Mouse (Mus musculus) hindbrain, embryonic 13.5 days (tissue): ENCODE measurements around the gene Srrd. TPM values are rescaled to one million over a fixed set of nuclear protein-coding genes. Genes with fewer than 3 reads are reported as not detected.

Experiments
- ATAC-seq: fragments of 200-750 bp; cut with Nextera tagmentation; 2 replicates; pipeline ENCODE4 v1.8.0; 2017; ENCODE audit warnings: moderate TSS enrichment; ENCODE audit not compliant: low FRiP score
- H3K27ac ChIP-seq: fragments of 300-500 bp; sonication (generic); 2 replicates; pipeline ENCODE4 v1.5.1; 2015; ENCODE audit warnings: inconsistent platforms, mild to moderate bottlenecking, moderate library complexity
- H3K27me3 ChIP-seq: fragments of 300-500 bp; sonication (generic); 2 replicates; pipeline ENCODE4 v1.6.1; 2015; ENCODE audit warnings: mild to moderate bottlenecking, inconsistent platforms
- H3K36me3 ChIP-seq: fragments of 300-500 bp; sonication (generic); 2 replicates; pipeline ENCODE4 v1.6.1; 2015; ENCODE audit warnings: mild to moderate bottlenecking, inconsistent platforms
- H3K4me1 ChIP-seq: fragments of 300-500 bp; sonication (generic); replicated peaks from 2 replicates; pipeline ENCODE4 v1.6.1; 2015; ENCODE audit warnings: inconsistent platforms
- H3K4me2 ChIP-seq: fragments of 300-500 bp; sonication (generic); 2 replicates; pipeline ENCODE4 v1.6.1; 2015; ENCODE audit warnings: inconsistent platforms, mild to moderate bottlenecking, moderate library complexity
- H3K4me3 ChIP-seq: fragments of 300-500 bp; sonication (generic); 2 replicates; pipeline ENCODE4 v1.5.1; 2015; ENCODE audit warnings: mild to moderate bottlenecking, inconsistent platforms
- H3K9ac ChIP-seq: fragments of 300-500 bp; sonication (generic); 2 replicates; pipeline ENCODE4 v1.6.1; 2015; ENCODE audit warnings: mild to moderate bottlenecking, inconsistent platforms
- H3K9me3 ChIP-seq: fragments of 300-500 bp; sonication (generic); 2 replicates; pipeline ENCODE4 v1.6.1; 2016; ENCODE audit warnings: inconsistent platforms
- WGBS: fragments of 180-500 bp; shearing (Covaris S2); methylation state at CpG from one replicate; pipeline ENCODE4 v1.1.7; 2015; 5-methylcytosine and 5-hydroxymethylcytosine counted together
- polyA plus RNA-seq: library from polyadenylated mRNA; unstranded; fragments of >200 nt; fragmentation: Nextera tagmentation; extraction: Ambion mirVana; gene quantifications from 2 replicates; pipeline ENCODE4 v1.2.1, GENCODE M21; 2015

Gene Srrd
- polyA plus RNA-seq, 1 experiment from 2014 or later: 53.6 TPM

DNA sequence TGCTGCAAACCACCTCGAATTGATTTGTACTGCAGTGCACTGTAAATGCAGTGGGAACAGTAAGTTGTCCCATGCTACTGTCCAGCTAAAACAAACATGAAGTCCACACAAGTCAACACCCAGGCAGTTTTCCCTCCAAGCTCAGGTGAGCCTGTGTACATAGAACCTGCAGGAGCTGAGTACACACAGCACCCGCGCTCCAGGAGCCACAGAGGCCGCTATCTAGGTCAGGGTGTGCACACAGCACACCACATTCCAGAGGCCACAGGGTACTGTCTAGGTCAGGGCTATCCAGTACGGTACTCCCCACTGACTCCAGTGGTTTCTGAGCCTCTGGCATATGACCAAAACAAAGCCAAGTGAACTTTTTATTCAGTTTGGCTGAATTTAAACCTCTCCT, 40.5 kb downstream of the Srrd start:
- WGBS: 89% methylated on average over 5 of the region's 5 CpGs
- H3K9me3 ChIP-seq: no peaks in the 10 kb centered on the region

DNA sequence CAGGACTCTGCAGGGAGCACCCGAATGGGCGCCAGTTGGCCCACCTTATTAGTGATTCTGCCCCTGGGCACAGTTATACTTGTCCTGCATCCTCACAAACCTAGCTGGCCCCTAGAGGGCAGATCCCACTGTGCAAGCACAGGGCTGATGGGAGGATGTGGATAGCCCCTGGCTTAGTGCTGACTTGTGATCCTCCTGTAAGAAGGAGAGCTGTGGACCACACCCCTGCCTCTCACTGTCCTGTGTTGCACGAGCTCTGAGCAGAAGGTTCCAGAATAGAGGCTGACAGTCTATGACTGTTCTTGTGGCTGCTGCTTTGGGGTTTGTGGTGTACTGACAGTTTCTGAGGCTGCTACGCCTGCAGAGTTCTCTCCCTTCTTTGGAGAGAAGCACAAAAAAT, 41.1 kb downstream of the Srrd start:
- H3K9ac ChIP-seq: no peak overlapping the region
- no peak overlapping the region for H3K27ac ChIP-seq
- 92% methylated on average over 4 of the region's 4 CpGs for WGBS
- H3K4me2 ChIP-seq: no peak overlapping the region
- ATAC-seq: no peak
- no peaks in the 10 kb centered on the region for H3K9me3 ChIP-seq
- H3K4me3 ChIP-seq: no peak overlapping the region
- H3K36me3 ChIP-seq: no peaks in the 10 kb centered on the region
- no peaks in the 10 kb centered on the region for H3K27me3 ChIP-seq
- H3K4me1 ChIP-seq: peaks cover 10% of the 10 kb centered on the region; the same call in 1 of the 2 replicates

More for the DNA sequence above, 40.5 kb downstream of the Srrd start:
- H3K36me3 ChIP-seq: peaks cover under 1% of the 10 kb centered on the region
- peaks cover 4% of the 10 kb centered on the region; the same call in 1 of the 2 replicates for H3K4me1 ChIP-seq
- no peak overlapping the region for H3K4me3 ChIP-seq
- no peak overlapping the region for H3K4me2 ChIP-seq
- no peak overlapping the region for H3K9ac ChIP-seq
- H3K27me3 ChIP-seq: no peaks in the 10 kb centered on the region
- H3K27ac ChIP-seq: no peak overlapping the region
- no peak for ATAC-seq

DNA sequence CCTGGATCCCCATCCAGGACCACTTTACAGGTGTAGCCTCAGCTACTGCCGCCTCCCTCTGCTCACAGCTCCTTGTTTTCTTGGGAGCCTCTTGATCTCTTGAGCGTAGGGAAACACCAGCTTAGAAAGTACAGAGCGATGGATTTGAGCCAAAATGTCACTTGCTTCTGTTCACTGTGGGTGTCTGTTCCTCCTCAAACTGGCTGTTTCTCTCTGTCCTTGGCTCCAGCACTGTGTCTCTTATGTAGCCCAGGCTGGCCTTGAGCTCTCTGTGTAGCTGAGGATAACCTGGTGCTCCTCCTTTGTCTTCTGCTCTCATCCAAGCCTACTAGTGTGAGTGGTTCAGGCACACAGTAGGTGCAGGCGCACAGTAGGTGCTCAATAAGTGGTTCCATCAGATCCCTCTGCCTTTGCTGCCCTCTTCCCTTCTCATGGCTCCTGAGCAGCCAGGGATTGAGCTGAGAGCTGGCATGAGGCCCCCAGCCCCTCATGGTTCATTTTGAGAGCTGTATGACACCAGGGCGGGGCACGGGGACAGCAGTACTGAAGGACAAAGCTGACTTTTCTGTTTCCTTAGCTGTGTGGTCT, 42.0 kb downstream of the Srrd start:
- no peak overlapping the region for H3K4me3 ChIP-seq
- WGBS: 92% methylated on average over 6 of the region's 6 CpGs

DNA sequence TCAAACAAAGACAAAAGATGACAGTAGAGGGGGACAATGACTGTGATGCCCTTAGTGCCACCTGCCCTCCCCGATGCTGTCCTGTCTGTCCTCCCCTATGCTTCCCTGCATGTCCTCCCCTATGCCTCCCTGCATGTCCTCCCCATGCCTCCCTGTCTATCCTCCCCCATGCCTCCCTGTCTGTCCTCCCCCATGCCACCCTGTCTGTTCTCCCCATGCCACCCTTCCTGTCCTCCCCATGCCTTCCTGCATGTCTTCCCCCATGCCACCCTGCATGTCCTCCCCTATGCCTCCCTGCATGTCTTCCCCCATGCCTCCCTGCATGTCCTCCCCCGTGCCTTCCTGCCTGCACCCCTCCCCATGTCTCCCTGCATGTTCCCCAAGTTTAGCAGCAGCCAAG, 42.7 kb downstream of the Srrd start:
- Histone ChIP-seq H3K4me1 (peaks cover 21% of the 10 kb centered on the region), H3K9me3 (no peaks in the 10 kb centered on the region), H3K27me3 (no peaks in the 10 kb centered on the region), H3K4me3 (no peak overlapping the region), H3K9ac (no peak overlapping the region), H3K27ac (no peak overlapping the region), H3K4me2 (no peak overlapping the region), H3K36me3 (no peaks in the 10 kb centered on the region)
- WGBS: 80% methylated on average over 2 of the region's 2 CpGs
- ATAC-seq: no peak

More for the DNA sequence above, 42.0 kb downstream of the Srrd start:
- H3K4me1 ChIP-seq: peaks cover 15% of the 10 kb centered on the region
- no peaks in the 10 kb centered on the region for H3K9me3 ChIP-seq
- H3K4me2 ChIP-seq: no peak overlapping the region
- no peaks in the 10 kb centered on the region for H3K27me3 ChIP-seq
- no peak for ATAC-seq
- no peak overlapping the region for H3K27ac ChIP-seq
- H3K9ac ChIP-seq: no peak overlapping the region
- no peaks in the 10 kb centered on the region for H3K36me3 ChIP-seq

DNA sequence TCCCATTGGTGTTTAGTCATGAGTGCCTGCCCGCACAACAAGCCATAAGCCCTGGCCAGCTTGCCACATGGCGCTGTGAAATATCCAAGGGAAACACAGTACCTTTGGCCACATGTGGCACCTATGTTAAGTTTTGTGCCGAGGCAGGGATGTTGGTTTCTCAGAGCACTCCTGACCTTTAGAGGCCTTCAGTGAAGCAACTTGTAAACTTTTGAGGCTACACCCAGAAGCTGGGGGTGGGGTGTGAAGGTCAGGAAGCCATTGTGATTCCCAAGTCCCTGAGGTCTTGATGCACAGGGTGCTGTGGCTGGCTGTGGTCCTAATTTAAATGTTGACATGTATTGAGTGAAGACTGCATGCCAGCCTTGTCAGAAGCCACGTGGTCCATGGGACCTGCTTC, 43.4 kb downstream of the Srrd start:
- Histone ChIP-seq H3K27me3 (no peaks in the 10 kb centered on the region), H3K9ac (no peak overlapping the region), H3K9me3 (no peaks in the 10 kb centered on the region), H3K27ac (no peak overlapping the region), H3K4me2 (no peak overlapping the region), H3K36me3 (no peaks in the 10 kb centered on the region), H3K4me1 (peaks cover 24% of the 10 kb centered on the region), H3K4me3 (no peak overlapping the region)
- WGBS: 89% methylated on average over 4 of the region's 4 CpGs
- no peak for ATAC-seq

DNA sequence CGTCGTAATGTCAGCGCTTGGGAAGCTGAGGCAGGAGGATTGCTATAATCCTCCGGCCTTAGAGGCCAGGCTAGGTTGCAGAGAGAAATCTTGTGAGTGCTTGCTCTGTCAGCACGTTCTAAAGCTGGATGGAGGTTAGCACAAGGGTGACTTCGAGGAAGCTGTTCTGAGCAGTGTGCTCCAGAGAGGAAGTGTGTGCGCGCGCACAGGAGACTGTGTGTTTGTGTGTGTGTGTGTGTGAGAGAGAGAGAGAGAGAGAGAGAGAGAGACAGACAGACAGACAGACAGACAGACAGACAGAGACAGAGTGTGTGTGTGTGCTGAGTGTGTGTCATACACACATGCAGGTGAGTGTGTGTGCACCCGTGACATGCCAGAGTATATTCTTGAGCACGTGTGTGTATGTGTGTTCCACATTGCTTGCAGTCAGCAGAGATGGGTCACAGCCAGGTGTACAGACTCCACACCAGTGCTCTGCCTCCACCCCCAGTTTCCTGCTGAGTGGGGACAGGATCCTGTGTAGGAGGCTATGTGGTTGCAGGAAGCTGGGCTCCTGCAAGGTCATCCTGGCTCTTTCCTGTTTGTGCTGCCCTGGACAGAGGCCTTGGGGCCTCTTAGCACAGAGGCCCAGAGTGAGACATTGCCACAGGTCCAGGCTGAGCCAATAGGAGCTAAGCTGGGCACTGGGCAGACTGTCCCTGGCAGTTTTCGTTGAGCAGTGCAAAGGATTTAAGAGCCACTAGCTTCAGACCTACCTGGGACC, 44.4 kb downstream of the Srrd start:
- Histone ChIP-seq H3K4me3 (no peak overlapping the region), H3K27me3 (no peaks in the 10 kb centered on the region), H3K4me2 (no peak overlapping the region), H3K27ac (no peak overlapping the region), H3K4me1 (peaks cover 28% of the 10 kb centered on the region), H3K9me3 (no peaks in the 10 kb centered on the region), H3K36me3 (no peaks in the 10 kb centered on the region), H3K9ac (no peak overlapping the region)
- ATAC-seq: no peak
- WGBS: 89% methylated on average over 12 of the region's 12 CpGs

DNA sequence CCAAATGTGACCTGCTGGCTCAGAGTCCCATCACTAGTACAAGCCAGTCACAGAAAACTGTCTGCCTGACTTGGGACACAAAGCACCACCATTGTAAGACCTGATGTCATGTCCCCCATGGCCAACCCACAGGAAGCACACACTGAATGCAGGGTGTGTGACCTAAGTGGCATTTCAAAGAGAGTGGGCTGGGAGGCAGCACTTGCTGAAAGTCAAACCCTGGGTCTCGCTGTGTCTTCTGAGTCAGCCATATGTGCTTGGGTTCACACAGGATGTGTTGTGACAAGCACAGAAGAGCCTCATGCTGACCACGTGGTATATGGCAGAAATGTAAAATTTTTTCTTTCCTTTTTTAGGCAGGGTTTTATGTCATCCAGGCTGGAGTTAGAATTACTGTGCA, 45.6 kb downstream of the Srrd start:
- no peaks in the 10 kb centered on the region for H3K9me3 ChIP-seq
- H3K9ac ChIP-seq: 0 out of 2 replicates have a peak overlapping the region, but pooled peaks have one; percentile 13
- no peak overlapping the region for H3K4me3 ChIP-seq
- no peak overlapping the region for H3K4me2 ChIP-seq
- H3K36me3 ChIP-seq: no peaks in the 10 kb centered on the region
- no peak for ATAC-seq
- no peaks in the 10 kb centered on the region for H3K27me3 ChIP-seq
- H3K27ac ChIP-seq: no peak overlapping the region; the same call in 1 of the 2 replicates
- H3K4me1 ChIP-seq: peaks cover 34% of the 10 kb centered on the region
- 81% methylated on average over 2 of the region's 2 CpGs for WGBS

DNA sequence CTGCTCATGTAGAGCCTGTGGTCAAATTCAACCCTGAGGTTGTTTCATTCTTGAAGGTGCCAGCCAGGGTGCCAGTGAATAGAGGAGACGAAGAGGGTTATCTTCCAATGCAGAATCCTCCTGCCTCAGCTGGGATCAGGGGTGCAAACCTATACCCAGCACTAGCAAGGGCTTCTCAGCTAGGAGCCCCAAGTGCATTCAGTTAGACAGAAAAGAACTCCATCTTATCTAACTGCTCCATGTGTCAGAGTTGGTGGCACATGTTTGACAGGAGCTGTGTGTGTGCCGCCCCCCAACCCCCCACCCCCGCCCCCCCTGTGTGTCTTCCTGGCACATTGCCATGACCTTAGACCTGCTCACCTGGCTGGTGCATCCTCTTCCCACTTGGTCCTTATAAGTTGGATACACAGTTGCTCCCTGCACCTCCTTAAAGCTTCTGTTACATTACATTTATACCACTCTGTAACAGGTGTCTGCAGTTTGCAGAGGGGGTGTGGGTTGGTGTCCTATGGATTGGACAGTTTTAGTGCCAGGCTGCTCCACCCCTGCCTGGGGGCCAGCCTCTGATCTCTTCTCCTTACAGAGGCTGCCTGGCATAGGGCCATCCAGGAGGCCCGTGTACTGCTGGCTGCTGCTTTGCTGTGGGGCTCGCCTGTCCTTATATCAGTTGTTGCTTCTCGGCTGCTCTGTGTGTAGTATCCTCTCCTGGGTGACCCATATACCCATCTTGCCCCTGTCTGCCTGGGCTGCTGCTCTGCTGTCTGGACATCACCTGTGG, 46.2 kb downstream of the Srrd start:
- Histone ChIP-seq H3K27me3 (no peaks in the 10 kb centered on the region), H3K27ac (no peak overlapping the region; the same call in 1 of the 2 replicates), H3K4me3 (no peak overlapping the region), H3K36me3 (no peaks in the 10 kb centered on the region), H3K4me1 (peaks cover 40% of the 10 kb centered on the region), H3K9me3 (no peaks in the 10 kb centered on the region), H3K4me2 (no peak overlapping the region), H3K9ac (0 out of 2 replicates have a peak overlapping the region, but pooled peaks have one; percentile 13)
- 76% methylated on average over 6 of the region's 6 CpGs for WGBS
- ATAC-seq: no peak

DNA sequence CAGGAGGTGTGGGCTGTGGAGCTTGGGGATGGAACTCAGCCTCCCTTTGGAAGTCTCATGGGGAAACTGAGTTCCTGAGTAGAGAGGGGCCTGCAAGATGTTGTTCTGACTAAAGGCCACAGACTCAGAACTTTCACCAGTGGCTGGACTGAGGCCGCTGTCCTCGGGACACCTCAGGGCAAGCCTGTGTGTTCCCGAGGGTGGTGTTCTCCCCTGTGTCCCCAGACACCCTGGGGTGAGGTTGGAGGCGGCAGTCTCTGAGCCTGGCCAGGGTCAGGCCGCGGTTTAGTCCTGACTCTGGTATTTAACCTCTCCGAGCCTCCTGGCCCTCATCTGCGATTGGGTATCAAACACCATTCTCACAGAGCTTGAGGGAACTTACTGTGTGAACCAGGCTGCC, 47.3 kb downstream of the Srrd start:
- no peak for ATAC-seq
- no peaks in the 10 kb centered on the region for H3K9me3 ChIP-seq
- no peak overlapping the region for H3K4me2 ChIP-seq
- H3K4me1 ChIP-seq: peaks cover 48% of the 10 kb centered on the region
- H3K36me3 ChIP-seq: no peaks in the 10 kb centered on the region
- no peak overlapping the region for H3K4me3 ChIP-seq
- WGBS: 61% methylated on average over 8 of the region's 8 CpGs
- H3K27ac ChIP-seq: no peak overlapping the region
- no peaks in the 10 kb centered on the region for H3K27me3 ChIP-seq
- H3K9ac ChIP-seq: no peak overlapping the region

DNA sequence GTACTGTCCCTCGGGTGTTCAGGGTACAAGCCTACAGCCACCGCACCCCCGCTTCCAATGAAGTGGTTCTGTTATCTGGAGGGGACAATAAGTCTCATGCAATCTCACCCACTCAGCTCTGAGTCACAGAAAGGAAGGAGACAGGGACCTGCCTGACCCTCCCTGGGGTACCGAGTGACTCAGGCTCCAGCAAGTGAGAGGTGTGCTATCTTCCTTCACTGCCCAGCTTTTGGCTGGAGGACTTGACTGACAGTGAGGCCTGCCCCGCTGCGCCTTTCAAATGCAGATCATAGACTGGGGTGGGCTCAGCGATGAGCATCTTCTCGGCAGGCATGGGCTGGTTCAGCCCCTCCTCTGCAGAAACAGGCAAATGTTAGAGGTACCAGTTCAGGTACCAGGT, 47.7 kb downstream of the Srrd start:
- peaks cover 52% of the 10 kb centered on the region for H3K4me1 ChIP-seq
- WGBS: 27% methylated on average over 8 of the region's 8 CpGs
- H3K9me3 ChIP-seq: no peaks in the 10 kb centered on the region

DNA sequence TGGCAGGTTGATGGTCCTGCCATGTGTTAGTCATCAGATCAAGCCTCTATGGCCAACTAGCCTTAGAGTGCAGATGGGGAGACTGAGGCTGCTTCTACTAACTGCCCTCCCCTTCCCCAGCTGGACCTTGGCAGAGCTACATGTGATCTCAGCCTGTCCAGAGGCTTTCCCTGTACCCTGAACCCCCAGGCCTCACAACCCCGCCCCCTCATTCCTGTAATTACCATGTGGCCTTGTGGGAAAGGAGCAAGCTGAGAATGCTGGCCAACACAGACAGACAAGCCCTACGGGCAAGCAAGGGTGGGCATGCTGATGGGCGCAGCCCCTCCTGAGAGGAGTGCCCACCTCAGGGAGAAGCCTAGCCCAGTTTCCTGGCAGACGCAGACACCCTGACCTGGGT, 48.1 kb downstream of the Srrd start:
- H3K4me2 ChIP-seq: no peak overlapping the region
- H3K4me3 ChIP-seq: no peak overlapping the region
- no peaks in the 10 kb centered on the region for H3K27me3 ChIP-seq
- H3K27ac ChIP-seq: no peak overlapping the region
- peaks cover 55% of the 10 kb centered on the region for H3K4me1 ChIP-seq
- H3K9me3 ChIP-seq: no peaks in the 10 kb centered on the region
- peak overlapping the region; percentile 29; the same call in 1 of the 2 replicates for H3K9ac ChIP-seq
- H3K36me3 ChIP-seq: no peaks in the 10 kb centered on the region
- no peak for ATAC-seq
- WGBS: 49% methylated on average over 4 of the region's 4 CpGs

More for the DNA sequence above, 47.7 kb downstream of the Srrd start:
- Histone ChIP-seq H3K27ac (no peak overlapping the region), H3K4me2 (no peak overlapping the region), H3K36me3 (no peaks in the 10 kb centered on the region), H3K4me3 (no peak overlapping the region), H3K9ac (no peak overlapping the region), H3K27me3 (no peaks in the 10 kb centered on the region)
- ATAC-seq: no peak

DNA sequence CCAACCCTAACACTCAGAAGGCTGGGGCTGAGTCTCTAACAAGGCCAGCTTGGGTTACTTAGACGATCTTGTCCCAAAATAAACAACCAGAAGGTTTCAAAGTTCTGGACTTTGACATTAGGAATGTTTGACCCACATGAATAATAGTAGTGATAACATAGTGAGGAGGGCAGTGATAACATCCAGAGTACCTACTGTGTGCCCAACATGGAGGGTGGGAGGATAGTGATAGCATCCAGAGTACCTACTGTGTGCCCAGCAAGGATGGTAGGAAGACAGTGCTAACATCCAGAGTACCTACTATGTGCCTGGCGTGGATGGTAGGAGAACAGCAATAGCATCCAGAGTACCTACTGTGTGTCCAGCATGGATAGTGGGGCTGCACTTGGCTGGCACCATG, 49.0 kb downstream of the Srrd start:
- Histone ChIP-seq H3K27me3 (no peaks in the 10 kb centered on the region), H3K4me1 (peaks cover 60% of the 10 kb centered on the region), H3K27ac (no peak overlapping the region), H3K4me3 (no peak overlapping the region), H3K9ac (no peak overlapping the region), H3K4me2 (no peak overlapping the region), H3K36me3 (no peaks in the 10 kb centered on the region), H3K9me3 (no peaks in the 10 kb centered on the region)
- ATAC-seq: no peak
- WGBS: 87% methylated on average over 2 of the region's 2 CpGs
